Mouse (Mus musculus): ENCODE results near the gene C2cd5.

GRCm38 (mm10) chr6:143140884-143141283, 40.9 kb upstream of the C2cd5 start:
- TF ChIP-seq CTCF (IDR thresholded peaks at IDR 0.05; ENCODE audit: low read depth, low read length) (no peak), EP300 (IDR thresholded peaks at IDR 0.05; ENCODE audit: insufficient read depth, low read depth, low read length) (peak; percentile 98), POLR2A (IDR thresholded peaks at IDR 0.05; ENCODE audit: insufficient read depth, low read length) (no peak)

All from ES-Bruce4 (cell line).